Mouse (Mus musculus) bone marrow macrophage, adult 2 months (primary cell): ENCODE measurements around the gene Lrr1.

Experiments used
- CTCF ChIP-seq: IDR thresholded peaks from 2 replicates; pipeline ENCODE4 v1.5.1; 2012; ENCODE audit warnings: low read depth, mild to moderate bottlenecking, low read length, moderate library complexity
- POLR2A ChIP-seq: IDR thresholded peaks from 2 replicates; pipeline ENCODE4 v1.6.1; 2012; ENCODE audit warnings: mild to moderate bottlenecking, low read depth, low read length, borderline replicate concordance

DNA sequence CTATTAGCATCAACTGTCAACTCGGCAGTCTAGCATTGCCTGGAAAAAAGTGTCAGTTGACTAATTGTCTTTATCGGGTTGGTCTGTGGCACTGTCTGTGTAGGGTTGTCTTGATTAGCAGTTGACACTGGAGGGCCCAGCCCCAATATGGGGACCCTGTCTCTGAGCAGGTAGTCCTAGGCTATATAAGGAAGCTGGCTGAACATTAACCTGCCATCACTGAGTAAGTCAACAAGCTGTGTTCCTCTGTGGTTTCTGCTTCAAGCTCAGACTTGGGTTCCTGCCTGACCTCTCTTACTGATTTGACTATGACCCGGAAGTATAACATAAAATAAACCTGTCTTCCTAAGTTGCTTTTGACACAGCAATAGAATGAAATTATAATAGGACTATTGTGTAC is 7.4 kb downstream of the Lrr1 start:
- TF ChIP-seq CTCF (no peak), POLR2A (no peak)
